Comparison of ENCODE assay signal across 8 mouse cellular contexts in the genomic region with DNA sequence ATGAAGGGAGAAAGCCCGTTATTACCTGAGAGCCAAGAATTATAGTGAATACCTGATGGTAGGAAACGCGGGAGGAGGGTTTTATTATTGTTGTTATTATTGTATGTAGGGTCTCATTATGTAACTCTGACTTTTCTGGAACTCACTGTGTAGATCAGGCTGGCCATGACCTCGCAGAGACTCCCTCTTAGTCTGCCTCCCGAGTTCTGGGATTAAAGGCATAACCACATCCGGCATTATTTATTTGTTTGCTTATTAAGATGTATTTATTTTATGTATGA. TPM values are rescaled to one million over a fixed set of nuclear protein-coding genes. Genes with fewer than 3 reads are reported as not detected.
DNase-seq lines count a peak whose midpoint lies in the region; ATAC-seq and TF ChIP-seq lines count a peak whose summit lies in the region.

No protein-coding gene starts in this region.

- peak overlapping the region; percentile 43 for H3K4me2 ChIP-seq in heart, embryonic 12.5 days
- peak overlapping the region; percentile 35 for H3K4me2 ChIP-seq in forebrain, postnatal 0 days (ENCODE audit: low read depth)
- H3K4me2 ChIP-seq in liver, embryonic 16.5 days (ENCODE audit: low read depth, low read length), result peak overlapping the region; percentile 91

- peaks cover 14% of the 10 kb centered on the region for H3K4me1 ChIP-seq in heart, embryonic 12.5 days (replicated peaks)
- H3K4me1 ChIP-seq in E14TG2a.4 (replicated peaks; ENCODE audit: low read depth, low read length), result peaks cover 69% of the 10 kb centered on the region
- H3K4me1 ChIP-seq in forebrain, postnatal 0 days (ENCODE audit: insufficient read depth), result 0 out of 2 replicates have a peak, but pooled peaks cover 4% of the 10 kb centered on the region
- H3K4me1 ChIP-seq in liver, embryonic 16.5 days (ENCODE audit: control insufficient read depth, low read depth, low read length), result peaks cover 12% of the 10 kb centered on the region

- peaks cover 24% of the 10 kb centered on the region for H3K36me3 ChIP-seq in heart, embryonic 12.5 days
- peaks cover 24% of the 10 kb centered on the region for H3K36me3 ChIP-seq in E14TG2a.4 (ENCODE audit: insufficient read depth, low read length)
- H3K36me3 ChIP-seq in forebrain, postnatal 0 days (ENCODE audit: insufficient read depth), result peaks cover 20% of the 10 kb centered on the region
- H3K36me3 ChIP-seq in liver, embryonic 16.5 days (ENCODE audit: control insufficient read depth, insufficient read depth), result peaks cover 12% of the 10 kb centered on the region

- WGBS in heart, embryonic 12.5 days, result 44% methylated on average over 6 of the region's 6 CpGs
- WGBS in forebrain, postnatal 0 days, result 56% methylated on average over 6 of the region's 6 CpGs
- 31% methylated on average over 6 of the region's 6 CpGs for WGBS in liver, embryonic 16.5 days (ENCODE audit: insufficient replicate concordance)

- no peak for DNase-seq in heart, adult 18-20 months
- DNase-seq in forebrain, postnatal 0 days, result no peak
- DNase-seq in frontal cortex, adult 2 months (ENCODE audit: extremely low spot score in 1 of 2, low spot score in 1 of 2), result no peak
- no peak for DNase-seq in right cerebral cortex, postnatal 4 days
- DNase-seq in urinary bladder, adult 2 months (ENCODE audit: low spot score), result no peak

- no peak overlapping the region; the same call in 1 of the 2 replicates for H3K9ac ChIP-seq in heart, embryonic 12.5 days
- peak overlapping the region; percentile 25; the same call in 1 of the 2 replicates for H3K9ac ChIP-seq in forebrain, postnatal 0 days
- peak overlapping the region; percentile 63 for H3K9ac ChIP-seq in liver, embryonic 16.5 days (ENCODE audit: low read depth, low read length)

- 0 out of 2 replicates have a peak overlapping the region, but pooled peaks have one; percentile 33 for H3K27ac ChIP-seq in heart, embryonic 12.5 days (ENCODE audit: poor library complexity, severe bottlenecking)
- H3K27ac ChIP-seq in forebrain, postnatal 0 days (ENCODE audit: low read depth, low read length), result peak overlapping the region; percentile 76
- H3K27ac ChIP-seq in liver, embryonic 16.5 days (ENCODE audit: low read length), result peak overlapping the region; percentile 74

- ATAC-seq in heart, embryonic 12.5 days (ENCODE audit: insufficient number of reproducible peaks, low FRiP score), result no peak
- no peak for ATAC-seq in forebrain, postnatal 0 days
- ATAC-seq in liver, embryonic 16.5 days (ENCODE audit: low read depth), result no peak

- peak overlapping the region; percentile 73 for H3K4me3 ChIP-seq in heart, embryonic 12.5 days
- H3K4me3 ChIP-seq in E14TG2a.4 (replicated peaks; ENCODE audit: low read length), result 0 out of 2 replicates have a peak overlapping the region, but pooled peaks have one; percentile 51
- H3K4me3 ChIP-seq in forebrain, postnatal 0 days (ENCODE audit: low read depth, low read length), result peak overlapping the region; percentile 22; the same call in 1 of the 2 replicates
- peak overlapping the region; percentile 84 for H3K4me3 ChIP-seq in liver, embryonic 16.5 days (ENCODE audit: low read depth, low read length)

- no peaks in the 10 kb centered on the region for H3K9me3 ChIP-seq in heart, embryonic 12.5 days (replicated peaks)
- peaks cover 12% of the 10 kb centered on the region; the same call in 1 of the 2 replicates for H3K9me3 ChIP-seq in E14TG2a.4 (ENCODE audit: low read length)
- H3K9me3 ChIP-seq in forebrain, postnatal 0 days (ENCODE audit: low read length), result no peaks in the 10 kb centered on the region
- H3K9me3 ChIP-seq in liver, embryonic 16.5 days (replicated peaks; ENCODE audit: control insufficient read depth, low read length), result no peaks in the 10 kb centered on the region

- no peaks in the 10 kb centered on the region for H3K27me3 ChIP-seq in heart, embryonic 12.5 days (replicated peaks)
- H3K27me3 ChIP-seq in E14TG2a.4 (ENCODE audit: insufficient read depth, low read length), result no peaks in the 10 kb centered on the region
- H3K27me3 ChIP-seq in forebrain, postnatal 0 days (ENCODE audit: insufficient read depth, low read length), result no peaks in the 10 kb centered on the region
- H3K27me3 ChIP-seq in liver, embryonic 16.5 days (ENCODE audit: control insufficient read depth, insufficient read depth, low read depth, low read length), result no peaks in the 10 kb centered on the region

- TF ChIP-seq CTCF in E14TG2a.4 (conservative IDR thresholded peaks at IDR 0.05; ENCODE audit: low read length), result no peak
- no peak for TF ChIP-seq CTCF in forebrain, postnatal 0 days (IDR thresholded peaks at IDR 0.05; ENCODE audit: low read depth)

RNA-seq across cellular contexts. Expression of gene Nme1, which starts 0.5 kb away (rescaled TPM):
- polyA plus RNA-seq in heart, embryonic 12.5 days (2016; fragmentation: Nextera tagmentation; extraction: Ambion mirVana), result 88.4 and 101 TPM in 2 replicates
- 10 to 100 TPM; 13.4 to 15.6 TPM for total RNA-seq in heart, adult 18-20 months (2021)
- total RNA-seq in forebrain, postnatal 0 days (2014; rRNA removed), result 60.0 and 103 TPM in 2 replicates
- 361 and 415 TPM in 2 replicates for polyA plus RNA-seq in forebrain, postnatal 0 days (2015; fragmentation: Nextera tagmentation; extraction: Ambion mirVana)
- polyA plus RNA-seq in liver, embryonic 16.5 days (2015; fragmentation: Nextera tagmentation; extraction: Ambion mirVana), result 83.1 and 89.6 TPM in 2 replicates
- 282 and 284 TPM in 2 replicates for polyA plus RNA-seq in frontal cortex, adult 2 months (2012; rRNA removed)
- 44.7 and 65.0 TPM in 2 replicates for polyA plus RNA-seq in urinary bladder, adult 2 months (2012; rRNA removed)

RNA-seq across cellular contexts. Expression of gene Gm20390, which starts 0.7 kb away (rescaled TPM):
- 272 and 292 TPM in 2 replicates for polyA plus RNA-seq in heart, embryonic 12.5 days (2016; fragmentation: Nextera tagmentation; extraction: Ambion mirVana)
- 10 to 100 TPM in 1 of 2 experiments, 1 to 10 TPM in 1; 8.9 to 27.6 TPM for total RNA-seq in heart, adult 18-20 months (2021)
- total RNA-seq in forebrain, postnatal 0 days (2014; rRNA removed), result 90.4 and 115 TPM in 2 replicates
- polyA plus RNA-seq in forebrain, postnatal 0 days (2015; fragmentation: Nextera tagmentation; extraction: Ambion mirVana), result 448 and 574 TPM in 2 replicates
- 183 and 194 TPM in 2 replicates for polyA plus RNA-seq in liver, embryonic 16.5 days (2015; fragmentation: Nextera tagmentation; extraction: Ambion mirVana)
- 71.9 and 76.2 TPM in 2 replicates for polyA plus RNA-seq in frontal cortex, adult 2 months (2012; rRNA removed)
- 49.4 and 49.9 TPM in 2 replicates for polyA plus RNA-seq in urinary bladder, adult 2 months (2012; rRNA removed)

RNA-seq across cellular contexts. Expression of gene Nme2, which starts 12.7 kb away (rescaled TPM):
- polyA plus RNA-seq in heart, embryonic 12.5 days (2016; fragmentation: Nextera tagmentation; extraction: Ambion mirVana), result 311 and 320 TPM in 2 replicates
- 1,000 to 10,000 TPM; 1,028 to 1,153 TPM for total RNA-seq in heart, adult 18-20 months (2021)
- 299 and 495 TPM in 2 replicates for total RNA-seq in forebrain, postnatal 0 days (2014; rRNA removed)
- polyA plus RNA-seq in forebrain, postnatal 0 days (2015; fragmentation: Nextera tagmentation; extraction: Ambion mirVana), result 195 and 278 TPM in 2 replicates
- polyA plus RNA-seq in liver, embryonic 16.5 days (2015; fragmentation: Nextera tagmentation; extraction: Ambion mirVana), result 166 and 169 TPM in 2 replicates
- polyA plus RNA-seq in frontal cortex, adult 2 months (2012; rRNA removed), result 99.0 and 106 TPM in 2 replicates
- polyA plus RNA-seq in urinary bladder, adult 2 months (2012; rRNA removed), result 209 and 211 TPM in 2 replicates

RNA-seq across cellular contexts. Expression of gene Spag9, which starts 27.1 kb away (rescaled TPM):
- polyA plus RNA-seq in heart, embryonic 12.5 days (2016; fragmentation: Nextera tagmentation; extraction: Ambion mirVana), result 48.3 and 49.1 TPM in 2 replicates
- 100 to 1,000 TPM; 137 to 139 TPM for total RNA-seq in heart, adult 18-20 months (2021)
- 127 and 155 TPM in 2 replicates for total RNA-seq in forebrain, postnatal 0 days (2014; rRNA removed)
- polyA plus RNA-seq in forebrain, postnatal 0 days (2015; fragmentation: Nextera tagmentation; extraction: Ambion mirVana), result 50.0 and 67.1 TPM in 2 replicates
- polyA plus RNA-seq in liver, embryonic 16.5 days (2015; fragmentation: Nextera tagmentation; extraction: Ambion mirVana), result 10.5 and 11.2 TPM in 2 replicates
- 127 and 139 TPM in 2 replicates for polyA plus RNA-seq in frontal cortex, adult 2 months (2012; rRNA removed)
- polyA plus RNA-seq in urinary bladder, adult 2 months (2012; rRNA removed), result 42.1 and 42.9 TPM in 2 replicates

Comparison
In these comparisons a context has a peak if more than half of its experiments do, and no peak if none do; other contexts are left out.
1. H3K4me2 ChIP-seq: peak in every context shown above with its lines; median percentile 91 in liver, embryonic 16.5 days; 43 in heart, embryonic 12.5 days; 35 in forebrain, postnatal 0 days.
2. H3K4me3 ChIP-seq: peak in every context shown above with its lines; median percentile 84 in liver, embryonic 16.5 days; 73 in heart, embryonic 12.5 days; 51 in E14TG2a.4; 22 in forebrain, postnatal 0 days.